Mouse (Mus musculus): Measurements from ENCODE around the gene Foxp1. TPM values are rescaled to one million over a fixed set of nuclear protein-coding genes. Genes with fewer than 3 reads are reported as not detected.
A peak's percentile ranks its signal among the peaks of the same experiment; 100 is the strongest.

Foxp1 gene
- polyA plus RNA-seq, 1 experiment from 2014 or later = 18.9 TPM

- no peak overlapping the region for H3K4me2 ChIP-seq (ENCODE audit: low read depth, low read length)
- DNase-seq = no peak
- no peak overlapping the region for H3K4me3 ChIP-seq (ENCODE audit: low read depth, low read length)
- peaks cover 27% of the 10 kb centered on the region for H3K36me3 ChIP-seq (replicated peaks; ENCODE audit: insufficient read depth, low read length)
- no peaks in the 10 kb centered on the region; the same call in 1 of the 2 replicates for H3K4me1 ChIP-seq (ENCODE audit: insufficient read depth)
- ATAC-seq = no peak
- H3K27me3 ChIP-seq (ENCODE audit: insufficient read depth, low read length) = no peaks in the 10 kb centered on the region
- no peaks in the 10 kb centered on the region for H3K9me3 ChIP-seq (ENCODE audit: low read length)
- no peak overlapping the region for H3K9ac ChIP-seq (replicated peaks)
- H3K27ac ChIP-seq (ENCODE audit: low read depth) = no peak overlapping the region
- no peak for TF ChIP-seq EP300 (IDR thresholded peaks at IDR 0.05; ENCODE audit: low read depth)
- no peak for TF ChIP-seq CTCF (IDR thresholded peaks at IDR 0.05; ENCODE audit: low read depth)
- 82% methylated on average over 6 of the region's 6 CpGs for WGBS (ENCODE audit: insufficient replicate concordance)
Observed at GRCm38 (mm10) chr6:98975918-98976317, 546.6 kb downstream of the Foxp1 start.

GRCm38 (mm10) chr6:98973433-98973832, 549.1 kb downstream of the Foxp1 start:
- 82% methylated on average over 5 of the region's 5 CpGs for WGBS (ENCODE audit: insufficient replicate concordance)
- TF ChIP-seq CTCF (IDR thresholded peaks at IDR 0.05; ENCODE audit: low read depth) (no peak), EP300 (IDR thresholded peaks at IDR 0.05; ENCODE audit: low read depth) (no peak)
- Histone ChIP-seq H3K27me3 (ENCODE audit: insufficient read depth, low read length) (no peaks in the 10 kb centered on the region), H3K9me3 (ENCODE audit: low read length) (no peaks in the 10 kb centered on the region), H3K4me1 (ENCODE audit: insufficient read depth) (no peaks in the 10 kb centered on the region), H3K27ac (ENCODE audit: low read depth) (no peak overlapping the region), H3K4me3 (ENCODE audit: low read depth, low read length) (no peak overlapping the region), H3K9ac (replicated peaks) (no peak overlapping the region), H3K36me3 (replicated peaks; ENCODE audit: insufficient read depth, low read length) (peaks cover 31% of the 10 kb centered on the region), H3K4me2 (ENCODE audit: low read depth, low read length) (no peak overlapping the region)
- no peak for DNase-seq
- no peak for ATAC-seq

- Histone ChIP-seq H3K9me3 (ENCODE audit: low read length) (no peaks in the 10 kb centered on the region), H3K36me3 (replicated peaks; ENCODE audit: insufficient read depth, low read length) (peaks cover 24% of the 10 kb centered on the region), H3K4me1 (ENCODE audit: insufficient read depth) (no peaks in the 10 kb centered on the region), H3K27me3 (ENCODE audit: insufficient read depth, low read length) (no peaks in the 10 kb centered on the region), H3K4me2 (ENCODE audit: low read depth, low read length) (no peak overlapping the region), H3K27ac (ENCODE audit: low read depth) (no peak overlapping the region), H3K9ac (replicated peaks) (no peak overlapping the region), H3K4me3 (ENCODE audit: low read depth, low read length) (no peak overlapping the region)
- ATAC-seq = no peak
- 75% methylated on average over 7 of the region's 7 CpGs for WGBS (ENCODE audit: insufficient replicate concordance)
- DNase-seq = no peak
- TF ChIP-seq EP300 (IDR thresholded peaks at IDR 0.05; ENCODE audit: low read depth) (no peak), CTCF (IDR thresholded peaks at IDR 0.05; ENCODE audit: low read depth) (no peak)
Observed at GRCm38 (mm10) chr6:98972404-98972803, 550.1 kb downstream of the Foxp1 start.

- TF ChIP-seq CTCF (IDR thresholded peaks at IDR 0.05; ENCODE audit: low read depth) (no peak), EP300 (IDR thresholded peaks at IDR 0.05; ENCODE audit: low read depth) (no peak)
- H3K9me3 ChIP-seq (ENCODE audit: low read length) = no peaks in the 10 kb centered on the region
- WGBS (ENCODE audit: insufficient replicate concordance) = 61% methylated on average over 6 of the region's 6 CpGs
- ATAC-seq = no peak
- H3K36me3 ChIP-seq (replicated peaks; ENCODE audit: insufficient read depth, low read length) = peaks cover 11% of the 10 kb centered on the region
- H3K4me2 ChIP-seq (ENCODE audit: low read depth, low read length) = no peak overlapping the region
- H3K4me3 ChIP-seq (ENCODE audit: low read depth, low read length) = no peak overlapping the region
- no peak overlapping the region for H3K27ac ChIP-seq (ENCODE audit: low read depth)
- DNase-seq = no peak
- H3K4me1 ChIP-seq (ENCODE audit: insufficient read depth) = no peaks in the 10 kb centered on the region
- H3K9ac ChIP-seq (replicated peaks) = no peak overlapping the region
- no peaks in the 10 kb centered on the region for H3K27me3 ChIP-seq (ENCODE audit: insufficient read depth, low read length)
Observed at GRCm38 (mm10) chr6:98959333-98959732, 563.2 kb downstream of the Foxp1 start.

- Histone ChIP-seq H3K4me3 (ENCODE audit: low read depth, low read length) (no peak overlapping the region), H3K4me1 (ENCODE audit: insufficient read depth) (no peaks in the 10 kb centered on the region), H3K27ac (ENCODE audit: low read depth) (no peak overlapping the region), H3K9ac (replicated peaks) (no peak overlapping the region), H3K9me3 (ENCODE audit: low read length) (no peaks in the 10 kb centered on the region), H3K4me2 (ENCODE audit: low read depth, low read length) (no peak overlapping the region), H3K36me3 (replicated peaks; ENCODE audit: insufficient read depth, low read length) (peaks cover 23% of the 10 kb centered on the region), H3K27me3 (ENCODE audit: insufficient read depth, low read length) (no peaks in the 10 kb centered on the region)
- TF ChIP-seq EP300 (IDR thresholded peaks at IDR 0.05; ENCODE audit: low read depth) (no peak), CTCF (IDR thresholded peaks at IDR 0.05; ENCODE audit: low read depth) (peak; percentile 44)
- WGBS (ENCODE audit: insufficient replicate concordance) = 79% methylated on average over 9 of the region's 9 CpGs
- ATAC-seq (no peak), DNase-seq (no peak)
Observed at GRCm38 (mm10) chr6:98956522-98957169, 565.9 kb downstream of the Foxp1 start.

GRCm38 (mm10) chr6:98955706-98956105, 566.8 kb downstream of the Foxp1 start:
- 70% methylated on average over 6 of the region's 6 CpGs for WGBS (ENCODE audit: insufficient replicate concordance)
- no peak for TF ChIP-seq CTCF (IDR thresholded peaks at IDR 0.05; ENCODE audit: low read depth)
- no peak for TF ChIP-seq EP300 (IDR thresholded peaks at IDR 0.05; ENCODE audit: low read depth)
- Histone ChIP-seq H3K27ac (ENCODE audit: low read depth) (no peak overlapping the region), H3K27me3 (ENCODE audit: insufficient read depth, low read length) (no peaks in the 10 kb centered on the region), H3K36me3 (replicated peaks; ENCODE audit: insufficient read depth, low read length) (peaks cover 27% of the 10 kb centered on the region), H3K9me3 (ENCODE audit: low read length) (no peaks in the 10 kb centered on the region), H3K9ac (replicated peaks) (no peak overlapping the region), H3K4me3 (ENCODE audit: low read depth, low read length) (no peak overlapping the region), H3K4me2 (ENCODE audit: low read depth, low read length) (no peak overlapping the region), H3K4me1 (ENCODE audit: insufficient read depth) (no peaks in the 10 kb centered on the region)
- DNase-seq = no peak
- no peak for ATAC-seq
